Comparison of ENCODE assay signal across 8 mouse cellular contexts in the genomic region with DNA sequence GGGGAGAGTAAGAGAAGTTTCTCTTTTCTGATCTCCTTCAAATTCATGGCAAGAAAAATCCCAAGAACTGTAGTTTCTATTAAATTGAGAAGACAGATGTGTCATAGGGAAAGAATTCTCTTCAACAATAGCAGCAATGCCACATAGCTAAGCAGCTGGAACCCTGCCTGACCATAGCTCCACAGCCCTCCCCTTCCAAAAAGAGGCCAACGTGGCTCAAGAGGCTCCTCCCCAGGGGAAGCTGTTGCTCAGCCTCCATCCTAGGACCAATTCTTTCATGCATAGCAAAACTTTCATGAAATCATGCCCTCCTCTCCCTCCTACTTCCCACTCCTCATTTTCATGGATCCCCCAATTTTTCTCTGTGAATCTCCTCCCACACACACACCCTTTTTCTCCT. TPM values are rescaled to one million over a fixed set of nuclear protein-coding genes. Genes with fewer than 3 reads are reported as not detected.
DNase-seq lines count a peak whose midpoint lies in the region; ATAC-seq and TF ChIP-seq lines count a peak whose summit lies in the region.

No protein-coding gene starts in this region.

- no peak overlapping the region for H3K9ac ChIP-seq in heart, adult 2 months (ENCODE audit: low read depth, low read length)

- ATAC-seq in erythroblast, adult 5-6 weeks (replicated peaks; ENCODE audit: low FRiP score, poor library complexity, severe bottlenecking): no peak

- 3% methylated on average over 1 of the region's 1 CpGs for WGBS in heart, adult 2 months

- peak overlapping the region; percentile 85 for H3K27ac ChIP-seq in heart, adult 2 months

- no peak for TF ChIP-seq CTCF in heart, adult 2 months (IDR thresholded peaks at IDR 0.05)

- no peaks in the 10 kb centered on the region for H3K36me3 ChIP-seq in heart, adult 2 months (ENCODE audit: control insufficient read depth, insufficient read depth, low read length)

- no peaks in the 10 kb centered on the region for H3K79me2 ChIP-seq in heart, adult 2 months (replicated peaks; ENCODE audit: control insufficient read depth, insufficient read depth, low read length)

- TF ChIP-seq EP300 in heart, adult 2 months (IDR thresholded peaks at IDR 0.05; ENCODE audit: insufficient read depth, low read depth, low read length): no peak

- intact Hi-C loops in heart, adult 2 months (cut with DNase I): no loop called here

- H3K27me3 ChIP-seq in heart, adult 2 months (ENCODE audit: control insufficient read depth, insufficient read depth, low read length): no peaks in the 10 kb centered on the region

- peak; percentile 35; the same call in 1 of the 2 replicates for TF ChIP-seq POLR2A in heart, adult 2 months (IDR thresholded peaks at IDR 0.05; ENCODE audit: insufficient read depth, low read depth, low read length)

- DNase-seq in kidney, adult 11 months: peak; percentile 31
- no peak for DNase-seq in kidney, adult 18-20 months
- DNase-seq in heart, adult 2 months: peak; percentile 63 to 76
- DNase-seq in kidney, adult 9 months: peak; percentile 32
- peak; percentile 75 for DNase-seq in lung, postnatal 36 days
- DNase-seq in thymus, postnatal 25 days: no peak
- no peak for DNase-seq in layer of hippocampus, postnatal 25 days (ENCODE audit: extremely low spot score in 1 of 2, low spot score in 1 of 2)

- no peaks in the 10 kb centered on the region; the same call in 1 of the 2 replicates for H3K4me1 ChIP-seq in heart, adult 2 months (ENCODE audit: control insufficient read depth, insufficient read depth, low read length)

- H3K4me3 ChIP-seq in heart, adult 2 months: peak overlapping the region; percentile 14; the same call in 1 of the 2 replicates

RNA-seq across cellular contexts. Expression of gene Col1a2, which starts 16.3 kb away (rescaled TPM):
- 10 to 100 TPM; 60.1 to 88.9 TPM for total RNA-seq in heart, adult 2 months (2021)
- polyA plus RNA-seq in heart, adult 2 months (2012; rRNA removed): 89.3 and 99.8 TPM in 2 replicates
- 0.19 and 0.84 TPM in 2 replicates for total RNA-seq in erythroblast, adult 5-6 weeks (2015; ENCODE audit: low replicate concordance)
- total RNA-seq in erythroblast, adult 5-6 weeks (2017; ENCODE audit: low replicate concordance): 0.51 and 0.70 TPM in 2 replicates
- 10 to 100 TPM; 17.0 to 18.9 TPM for total RNA-seq in layer of hippocampus, postnatal 25 days (2021)

Comparison
In these comparisons a context has a peak if more than half of its experiments do, and no peak if none do; other contexts are left out.
1. DNase-seq: peak in kidney, adult 11 months (single experiment), heart, adult 2 months (2 of 2), kidney, adult 9 months (single experiment) and lung, postnatal 36 days (single experiment); none in kidney, adult 18-20 months (single experiment), thymus, postnatal 25 days (single experiment) and layer of hippocampus, postnatal 25 days (0 of 2).
2. RNA of gene Col1a2, which starts 16.3 kb away (total RNA-seq): 60.1 to 88.9 TPM in heart, adult 2 months and 17.0 to 18.9 TPM in layer of hippocampus, postnatal 25 days; 0.19 to 0.84 TPM in erythroblast, adult 5-6 weeks; every median in the first group is over 4 times any median in the second.